Mouse (Mus musculus) intestine, postnatal 0 days (tissue): ENCODE measurements at regions not wholly inside any gene's neighbourhood (a gene's known extent, or its start where the extent isn't known, plus 50 kb on each side); places are given as distances from the start of the nearest gene placed in this dataset.

Experiments used
- ATAC-seq: fragments of 200-750 bp; cut with Nextera tagmentation; 2 replicates; pipeline ENCODE4 v1.8.0; 2017; ENCODE audit warnings: mild to moderate bottlenecking, moderate TSS enrichment, moderate library complexity
- H3K27ac ChIP-seq: fragments of 300-500 bp; sonication (generic); 2 replicates; pipeline ENCODE4 v1.5.1; 2014; ENCODE audit warnings: mild to moderate bottlenecking, low read depth, low read length, moderate library complexity
- H3K27me3 ChIP-seq: fragments of 300-500 bp; sonication (generic); replicated peaks from 2 replicates; pipeline ENCODE4 v1.6.1; 2014; ENCODE audit warnings: low read length, mixed read lengths; ENCODE audit not compliant: control insufficient read depth, insufficient read depth
- H3K36me3 ChIP-seq: fragments of 300-500 bp; sonication (generic); 2 replicates; pipeline ENCODE4 v1.6.1; 2014; ENCODE audit warnings: mild to moderate bottlenecking, moderate library complexity; ENCODE audit not compliant: control insufficient read depth, insufficient read depth
- H3K4me1 ChIP-seq: fragments of 300-500 bp; sonication (generic); replicated peaks from 2 replicates; pipeline ENCODE4 v1.6.1; 2014; ENCODE audit warnings: antibody characterized with exemption, low read length, mixed read lengths; ENCODE audit not compliant: control insufficient read depth, insufficient read depth
- H3K4me2 ChIP-seq: fragments of 300-500 bp; sonication (generic); replicated peaks from 2 replicates; pipeline ENCODE4 v1.6.1; 2014; ENCODE audit warnings: low read depth, mild to moderate bottlenecking, moderate library complexity
- H3K4me3 ChIP-seq: fragments of 300-500 bp; sonication (generic); 2 replicates; pipeline ENCODE4 v1.5.1; 2014; ENCODE audit warnings: low read depth, low read length
- H3K9ac ChIP-seq: fragments of 300-500 bp; sonication (generic); 2 replicates; pipeline ENCODE4 v1.6.1; 2014; ENCODE audit warnings: mild to moderate bottlenecking, low read depth, low read length
- H3K9me3 ChIP-seq: fragments of 300-500 bp; sonication (generic); 2 replicates; pipeline ENCODE4 v1.6.1; 2016; ENCODE audit warnings: mixed run types; ENCODE audit not compliant: control insufficient read depth
- CTCF ChIP-seq: sonication (generic); IDR thresholded peaks from 2 replicates; pipeline ENCODE4 v1.5.1; 2016; ENCODE audit warnings: low read depth, mild to moderate bottlenecking, control low read depth, antibody characterized with exemption, moderate library complexity
- WGBS: fragments of 180-500 bp; shearing (Covaris S2); extraction: QIAGEN DNeasy Blood & Tissue Kit; methylation state at CpG from one replicate; pipeline ENCODE4 v1.1.7; 2014; 5-methylcytosine and 5-hydroxymethylcytosine counted together

- no peak for ATAC-seq
- Histone ChIP-seq H3K4me2 (no peak overlapping the region), H3K4me1 (no peaks in the 10 kb centered on the region), H3K27ac (no peak overlapping the region), H3K27me3 (no peaks in the 10 kb centered on the region), H3K4me3 (no peak overlapping the region), H3K36me3 (no peaks in the 10 kb centered on the region), H3K9ac (no peak overlapping the region), H3K9me3 (no peaks in the 10 kb centered on the region)
- WGBS: 88% methylated on average over 2 of the region's 2 CpGs
- TF ChIP-seq CTCF: no peak
Measured at GRCm38 (mm10) chr2:17841546-17841945, 110.3 kb upstream of the Nebl start.

- Histone ChIP-seq H3K4me2 (no peak overlapping the region), H3K4me3 (no peak overlapping the region), H3K9me3 (no peaks in the 10 kb centered on the region), H3K4me1 (no peaks in the 10 kb centered on the region), H3K27me3 (no peaks in the 10 kb centered on the region), H3K9ac (no peak overlapping the region), H3K27ac (no peak overlapping the region), H3K36me3 (no peaks in the 10 kb centered on the region)
- 81% methylated on average over 4 of the region's 4 CpGs for WGBS
- ATAC-seq: no peak
- TF ChIP-seq CTCF: no peak
Measured at GRCm38 (mm10) chr2:17840941-17841498, 109.8 kb upstream of the Nebl start.

- H3K4me2 ChIP-seq: no peak overlapping the region
- no peak overlapping the region for H3K4me3 ChIP-seq
- ATAC-seq: no peak
- H3K27ac ChIP-seq: no peak overlapping the region
- no peak for TF ChIP-seq CTCF
- H3K27me3 ChIP-seq: no peaks in the 10 kb centered on the region
- H3K4me1 ChIP-seq: no peaks in the 10 kb centered on the region
- 84% methylated on average over 4 of the region's 4 CpGs for WGBS
- no peak overlapping the region for H3K9ac ChIP-seq
- no peaks in the 10 kb centered on the region for H3K9me3 ChIP-seq
- H3K36me3 ChIP-seq: no peaks in the 10 kb centered on the region
Measured at GRCm38 (mm10) chr2:17839649-17840048, 108.4 kb upstream of the Nebl start.

- WGBS: 89% methylated on average over 20 of the region's 20 CpGs
- H3K9ac ChIP-seq: no peak overlapping the region
- H3K4me1 ChIP-seq: no peaks in the 10 kb centered on the region
- H3K4me2 ChIP-seq: no peak overlapping the region
- no peak overlapping the region for H3K4me3 ChIP-seq
- ATAC-seq: no peak
- H3K9me3 ChIP-seq: no peaks in the 10 kb centered on the region
- no peak overlapping the region for H3K27ac ChIP-seq
- H3K27me3 ChIP-seq: no peaks in the 10 kb centered on the region
- TF ChIP-seq CTCF: no peak
- H3K36me3 ChIP-seq: no peaks in the 10 kb centered on the region
Measured at GRCm38 (mm10) chr2:17838859-17839581, 107.8 kb upstream of the Nebl start.

GRCm38 (mm10) chr2:17838381-17838680 lies 107.1 kb upstream of the Nebl start:
- 76% methylated on average over 7 of the region's 7 CpGs for WGBS
- Histone ChIP-seq H3K36me3 (no peaks in the 10 kb centered on the region), H3K27me3 (no peaks in the 10 kb centered on the region)

GRCm38 (mm10) chr2:17837541-17838380 lies 106.5 kb upstream of the Nebl start:
- ATAC-seq: no peak
- Histone ChIP-seq H3K4me2 (no peak overlapping the region), H3K27ac (no peak overlapping the region), H3K36me3 (no peaks in the 10 kb centered on the region), H3K9me3 (no peaks in the 10 kb centered on the region), H3K9ac (no peak overlapping the region), H3K27me3 (no peaks in the 10 kb centered on the region), H3K4me3 (no peak overlapping the region), H3K4me1 (no peaks in the 10 kb centered on the region)
- TF ChIP-seq CTCF: no peak
- WGBS: 89% methylated on average over 14 of the region's 14 CpGs

More at GRCm38 (mm10) chr2:17838381-17838680, 107.1 kb upstream of the Nebl start:
- Histone ChIP-seq H3K9me3 (no peaks in the 10 kb centered on the region), H3K27ac (no peak overlapping the region), H3K4me2 (no peak overlapping the region), H3K9ac (no peak overlapping the region), H3K4me3 (no peak overlapping the region), H3K4me1 (no peaks in the 10 kb centered on the region)
- TF ChIP-seq CTCF: no peak
- no peak for ATAC-seq
